Mouse (Mus musculus) cerebellum, postnatal 10 days (tissue): Measurements from ENCODE around the gene Izumo4.
A peak's percentile ranks its signal among the peaks of the same experiment; 100 is the strongest.

Experiments
- DNase-seq, 2 experiments: peaks; one replicate each; pipeline ENCODE4 v3.0.0; 2021; ENCODE audit warnings: mixed read lengths in 2 of 2

Izumo4 gene

GRCm38 (mm10) chr10:80701721-80702535 lies at the start of gene Izumo4, which contains the start of gene Mob3a:
TSS of gene Izumo4 (plus strand) at chr10:80702184.
TSS of gene Mob3a (minus strand) at chr10:80701977.
- peak; percentile 98 to 99 for DNase-seq

DNA sequence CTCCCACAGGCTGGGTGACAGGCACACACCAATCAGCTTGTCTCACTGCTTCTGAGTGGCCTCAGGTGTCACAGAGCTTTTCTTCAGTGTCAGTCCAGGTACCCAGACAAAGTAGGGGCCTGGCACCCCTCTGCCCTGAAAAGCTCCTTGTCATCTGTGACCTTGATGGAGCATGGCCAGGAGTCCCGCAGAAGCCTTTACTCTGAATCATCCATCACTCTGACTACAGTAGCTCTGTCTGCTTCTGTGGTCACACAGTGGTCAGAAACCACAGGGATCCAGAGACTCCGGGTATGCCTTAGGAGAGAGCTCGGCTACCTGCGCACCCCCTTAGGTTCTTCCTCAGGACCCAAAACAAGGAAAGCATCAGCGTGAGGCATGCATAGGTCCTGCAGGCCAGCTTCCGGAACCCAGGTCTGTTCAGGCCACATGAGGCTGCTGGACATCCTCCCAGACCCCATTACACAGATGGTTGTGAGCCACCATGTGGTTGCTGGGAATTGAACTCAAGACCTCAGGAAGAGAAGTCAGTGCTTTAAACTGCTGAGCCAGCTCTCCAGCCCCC lies 48.7 kb upstream of the Izumo4 start:
- DNase-seq: no peak

GRCm38 (mm10) chr10:80654866-80655265 lies 47.1 kb upstream of the Izumo4 start:
- peak; percentile 57 to 60 for DNase-seq

GRCm38 (mm10) chr10:80655406-80656129 lies 46.4 kb upstream of the Izumo4 start:
- peak in 1 of 2 experiments; percentile 51 for DNase-seq

DNA sequence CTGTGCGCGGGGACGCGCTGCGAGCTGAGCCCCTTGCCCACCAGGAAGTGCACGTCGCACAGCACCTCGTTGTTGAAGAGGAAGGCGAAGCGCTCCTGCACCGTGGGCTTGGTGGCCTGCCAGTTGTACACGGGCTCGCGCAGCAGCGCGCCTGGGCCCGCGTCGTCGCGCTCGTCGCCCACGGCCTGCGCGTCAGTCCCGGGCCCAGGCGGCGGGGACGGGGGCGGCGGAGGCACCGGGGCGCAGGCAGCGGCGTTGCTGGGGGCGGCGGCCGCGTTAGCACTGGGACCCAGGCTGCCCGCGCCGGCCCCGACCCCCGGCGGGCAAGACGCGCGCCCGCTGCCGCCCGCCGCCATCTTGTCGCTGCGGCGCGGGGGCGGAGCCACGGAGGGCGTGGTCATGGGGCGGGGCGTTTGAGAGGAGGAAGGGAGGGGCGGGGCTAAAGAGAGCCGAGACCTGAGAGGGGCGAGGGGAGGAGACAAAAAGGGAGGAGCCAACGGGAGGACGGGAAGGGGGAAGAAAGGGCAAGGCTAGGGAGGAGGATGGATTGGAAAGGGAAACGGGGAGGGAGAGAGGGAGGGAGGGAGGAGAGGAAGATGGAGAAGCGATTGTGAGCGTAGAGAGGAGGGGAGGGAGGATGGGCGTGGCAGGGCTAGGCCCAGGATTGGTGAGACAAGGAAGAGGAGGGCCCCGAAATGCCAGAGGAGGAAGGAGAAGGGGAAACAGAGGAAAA lies 45.7 kb upstream of the Izumo4 start:
- DNase-seq: peak; percentile 100

DNA sequence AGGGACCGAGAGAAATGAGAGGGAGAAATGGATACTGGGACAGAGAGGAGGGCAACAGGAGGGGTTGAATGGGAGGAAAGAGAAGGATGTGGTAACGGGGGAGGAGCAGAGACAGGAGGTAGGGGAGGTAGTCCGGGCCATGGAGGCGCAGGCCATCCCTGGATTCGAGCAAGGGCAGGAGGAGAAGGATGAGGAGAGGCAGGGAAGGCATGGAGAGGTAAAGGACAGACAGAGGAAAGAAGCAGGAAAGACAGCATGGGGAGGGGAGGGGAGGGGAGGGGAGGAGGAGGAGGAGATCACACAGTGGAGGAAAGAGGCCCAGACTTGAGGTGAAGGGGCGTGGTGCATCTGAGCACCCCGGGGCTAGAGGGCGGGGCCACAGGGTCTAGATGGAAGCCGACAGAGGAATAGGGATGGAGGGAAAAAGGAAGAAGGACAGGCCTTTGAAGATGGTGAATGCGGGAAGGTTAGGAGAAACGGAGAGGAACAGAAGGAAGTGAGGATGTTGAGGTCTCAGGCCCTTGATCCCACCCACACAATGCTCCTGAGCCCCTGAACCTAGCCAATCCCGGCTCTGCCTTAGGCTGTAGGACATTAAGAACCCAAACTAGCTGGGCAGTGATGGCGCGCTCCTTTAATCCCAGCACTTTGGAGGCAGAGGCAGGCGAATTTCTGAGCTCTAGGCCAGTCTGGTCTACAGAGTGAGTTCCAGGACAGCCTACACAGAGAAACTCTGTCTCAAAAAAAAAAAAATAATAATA lies 44.9 kb upstream of the Izumo4 start, which contains the start of gene Btbd2:
TSS of gene Btbd2 (minus strand) at position 209 of the 761 bp plus-strand sequence.
- peak in 1 of 2 experiments; percentile 50 for DNase-seq

DNA sequence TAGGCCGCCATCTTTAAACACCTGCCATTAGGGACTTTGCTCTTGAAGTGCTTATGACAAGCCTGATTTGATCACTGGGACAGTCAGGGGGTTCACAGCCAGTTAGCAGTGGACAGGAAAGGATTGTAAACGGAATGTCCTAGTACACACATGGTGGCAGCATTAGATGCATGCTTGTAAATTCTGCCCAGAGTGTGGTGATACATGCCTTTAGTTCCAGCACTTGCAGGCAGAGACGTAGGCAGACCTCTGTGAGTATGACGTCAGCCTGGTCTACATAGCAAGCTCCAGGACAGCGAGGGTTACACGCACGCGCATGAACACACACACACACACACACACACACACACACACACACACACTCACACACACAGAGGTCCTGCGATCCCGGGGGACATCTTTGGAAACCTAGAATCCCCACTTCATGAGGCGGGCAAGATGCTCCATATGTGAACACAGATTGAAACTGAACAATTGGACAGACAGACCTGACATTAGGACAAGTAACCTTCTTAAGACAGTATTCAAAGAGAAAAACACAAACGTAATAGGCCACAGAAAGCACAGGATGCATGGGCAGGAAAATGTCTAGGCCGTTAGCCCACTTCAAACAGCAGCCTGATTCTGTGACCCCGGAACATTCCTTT lies 43.7 kb upstream of the Izumo4 start:
- no peak for DNase-seq

GRCm38 (mm10) chr10:80658841-80659202 lies 43.2 kb upstream of the Izumo4 start:
- DNase-seq: no peak

- DNase-seq: peak; percentile 89 to 92
Measured at GRCm38 (mm10) chr10:80659213-80659612, 42.8 kb upstream of the Izumo4 start.

DNA sequence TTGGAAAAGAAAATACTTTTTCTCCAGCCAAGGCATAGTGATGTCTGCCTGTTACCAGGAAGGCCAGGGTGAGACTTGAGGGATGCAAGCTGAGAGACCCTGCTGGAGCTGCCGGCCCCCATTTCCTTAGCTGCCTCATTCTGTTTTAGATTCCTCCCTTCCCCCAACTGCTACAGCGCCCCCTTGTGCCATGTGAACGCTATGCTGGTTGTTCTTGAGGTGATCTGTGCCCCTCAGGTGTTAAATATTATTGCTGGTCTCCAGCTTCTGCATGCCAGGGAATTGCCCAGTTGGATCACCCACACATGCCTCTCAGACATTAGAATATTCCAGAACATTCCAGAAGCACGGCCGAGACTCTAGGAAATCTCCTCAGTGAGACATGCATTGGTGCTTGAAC lies 40.8 kb upstream of the Izumo4 start:
- DNase-seq: peak; percentile 66 to 82

DNA sequence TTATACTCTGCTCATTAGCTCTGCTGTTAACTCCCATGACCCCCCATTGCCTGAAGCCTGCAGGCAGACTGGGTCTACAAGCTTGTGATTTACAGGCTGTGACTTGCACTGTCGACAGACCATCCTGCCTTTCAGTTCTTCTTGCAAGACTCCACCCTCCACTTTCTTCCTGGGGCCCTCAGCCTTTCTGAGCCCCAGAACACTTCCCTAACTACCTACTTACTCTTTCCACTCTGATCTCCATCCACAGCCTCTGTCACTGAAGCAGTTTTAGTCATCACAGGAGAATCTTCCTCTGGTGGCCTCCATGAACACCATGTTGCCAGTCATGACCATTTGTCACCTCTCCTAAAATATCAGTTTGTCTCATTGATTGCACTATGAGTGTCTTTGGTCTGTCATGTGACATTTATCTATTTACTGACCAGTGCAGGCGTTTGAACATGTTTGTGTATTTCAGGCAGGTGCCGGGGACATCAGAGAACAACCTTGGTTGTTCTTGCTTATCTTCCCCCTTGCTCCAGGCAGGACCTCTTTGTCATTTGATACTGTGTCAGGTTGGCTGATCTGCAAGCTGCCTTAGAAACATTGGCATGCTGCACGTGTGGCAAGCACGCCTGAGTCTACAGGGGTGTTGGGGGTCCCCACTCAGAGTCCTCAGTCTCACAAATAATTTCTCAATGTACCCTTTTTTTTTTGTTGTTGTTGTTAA lies 38.3 kb upstream of the Izumo4 start:
- DNase-seq: no peak

DNA sequence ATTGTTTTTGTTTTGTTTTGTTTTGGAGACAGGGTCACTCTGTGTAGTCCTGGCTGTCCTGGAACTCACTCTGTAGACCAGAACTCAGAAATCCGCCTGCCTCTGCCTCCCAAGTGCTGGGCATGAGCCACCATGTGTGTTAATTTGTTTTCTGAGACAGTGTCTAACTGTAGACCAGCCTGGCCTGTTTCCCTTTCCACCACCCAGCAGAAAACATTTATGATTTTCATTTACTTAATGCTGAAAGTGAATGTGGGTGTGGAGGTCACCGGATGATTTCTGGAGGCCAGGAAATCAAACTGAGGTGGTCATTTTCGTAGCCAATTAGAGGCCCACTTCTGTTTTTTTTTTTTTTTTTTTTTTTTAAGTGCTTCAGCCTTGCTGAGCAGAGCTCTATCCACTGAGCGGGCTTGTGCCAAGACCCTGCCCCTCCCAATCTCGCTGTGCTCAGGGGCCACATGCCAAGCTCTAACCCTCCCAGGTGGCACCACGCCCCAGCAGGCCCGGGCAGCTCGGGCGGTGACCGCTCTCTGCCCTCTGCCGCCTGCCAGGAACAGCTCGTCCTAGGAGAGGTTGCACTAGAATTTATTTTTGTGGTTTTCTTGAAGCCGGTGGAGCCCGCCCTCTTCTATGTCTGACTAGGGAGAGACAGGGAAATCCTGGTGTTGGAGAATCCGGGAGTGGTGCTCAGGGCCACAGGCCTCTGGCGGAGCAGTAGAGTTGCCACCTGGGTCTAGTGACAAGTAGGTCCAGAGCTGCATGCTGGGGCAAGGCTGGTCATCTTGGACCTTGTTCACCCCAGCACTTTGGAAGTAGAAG lies 37.6 kb upstream of the Izumo4 start:
- peak; percentile 73 to 80 for DNase-seq

DNA sequence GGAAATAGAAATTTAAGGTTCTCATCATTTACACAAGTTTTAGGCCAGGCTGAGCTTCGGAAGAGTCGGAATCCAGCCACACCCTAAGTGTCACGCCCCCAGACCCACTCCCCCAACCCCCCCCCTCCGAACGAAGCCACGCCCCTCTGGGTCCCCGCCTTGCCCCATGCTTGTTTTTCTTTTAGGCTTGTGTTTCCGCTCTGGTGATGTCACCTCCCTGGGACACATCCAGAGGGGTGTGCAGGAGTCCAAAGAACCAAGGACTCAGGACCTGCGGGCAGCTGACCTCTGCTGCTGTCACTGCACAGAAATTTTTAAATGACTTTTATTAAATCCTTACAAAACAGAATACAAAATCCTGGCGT lies 37.0 kb upstream of the Izumo4 start:
- DNase-seq: peak in 1 of 2 experiments; percentile 44

- DNase-seq: peak in 1 of 2 experiments; percentile 51
Measured at GRCm38 (mm10) chr10:80665459-80665858, 36.5 kb upstream of the Izumo4 start.

DNA sequence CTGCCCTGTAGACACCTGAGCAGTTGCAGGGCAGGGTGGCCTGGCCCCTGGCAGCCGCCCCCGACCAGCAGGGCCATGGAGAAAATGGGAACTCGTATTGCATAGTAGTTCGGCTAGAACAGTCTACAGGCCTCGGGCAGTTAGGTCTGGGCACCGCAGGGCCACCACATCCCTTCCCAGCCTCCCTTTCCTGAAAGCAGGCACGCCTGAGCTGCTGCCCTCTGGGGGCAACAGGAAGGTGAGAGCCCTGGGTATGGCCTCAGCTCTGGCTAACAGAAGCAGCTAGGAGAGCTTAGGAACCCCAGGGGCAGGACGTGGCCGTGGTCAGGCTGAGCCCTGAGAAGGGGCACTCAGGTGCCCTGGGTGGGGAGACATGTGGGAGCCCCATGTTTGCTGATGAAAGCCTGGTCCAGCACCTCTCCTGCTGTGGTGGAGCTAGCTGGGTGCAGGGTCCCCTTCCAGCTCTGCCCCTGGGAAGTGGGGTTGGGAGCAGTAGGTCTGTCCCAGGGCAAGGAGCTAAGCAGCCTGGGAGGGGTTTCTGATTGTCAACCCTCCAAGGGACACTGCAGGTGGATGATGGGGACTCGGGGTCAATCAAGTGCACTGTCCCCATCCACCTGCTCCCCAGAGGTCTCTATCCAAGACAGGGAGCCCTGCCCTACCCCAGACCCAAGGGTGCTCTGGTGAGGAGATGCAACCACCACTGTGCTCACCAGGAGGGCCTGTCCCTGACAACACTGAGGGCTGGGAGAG lies 35.8 kb upstream of the Izumo4 start:
- DNase-seq: no peak

DNA sequence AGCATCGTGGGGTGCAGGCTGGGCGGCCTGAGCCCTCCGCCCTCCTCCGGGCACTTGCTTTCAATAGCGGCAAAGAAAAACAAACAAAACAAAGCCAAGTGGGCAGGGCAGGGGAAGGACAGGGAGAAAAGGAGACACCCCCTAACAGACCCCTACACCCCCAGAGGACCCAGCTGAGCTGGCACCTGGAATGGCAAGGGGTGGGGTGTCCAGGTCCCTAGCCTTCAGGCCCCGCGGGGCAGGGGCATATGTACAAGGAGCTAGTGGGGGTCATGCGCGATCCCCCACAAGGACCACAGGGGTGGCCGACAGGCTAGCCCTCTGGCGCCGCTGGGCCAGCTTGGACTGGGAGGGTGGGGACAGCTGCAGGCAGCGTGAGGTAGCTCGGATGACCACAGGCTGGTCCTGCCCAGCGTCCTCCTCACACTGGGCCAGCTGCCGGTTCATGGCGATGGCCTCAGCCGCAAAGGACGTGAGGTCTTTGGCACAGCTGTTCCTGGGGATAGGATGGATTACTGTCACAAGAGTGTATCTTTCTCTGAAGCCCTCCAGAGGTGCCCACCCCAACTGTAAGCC lies 35.1 kb upstream of the Izumo4 start:
- no peak for DNase-seq

DNA sequence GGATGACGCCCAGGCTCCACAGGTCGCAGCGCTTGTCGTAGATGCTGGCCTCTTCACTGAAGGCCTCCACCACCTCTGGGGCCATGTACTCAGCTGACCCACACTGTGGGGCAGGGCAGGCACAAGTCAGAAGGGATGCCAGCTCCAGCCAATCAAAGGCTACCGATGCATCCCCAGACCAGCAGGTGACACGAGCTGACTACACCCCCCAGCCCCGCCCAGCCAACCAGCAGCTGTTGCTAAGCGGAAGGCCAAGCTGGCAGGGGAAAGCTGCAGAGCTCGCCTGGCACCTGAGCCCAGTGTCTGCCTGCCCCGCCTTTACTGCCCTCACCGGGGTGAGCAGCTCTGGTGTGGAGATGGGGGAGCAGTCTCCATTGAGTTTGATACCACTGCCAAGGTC lies 33.4 kb upstream of the Izumo4 start:
- peak; percentile 82 to 83 for DNase-seq

- no peak for DNase-seq
Measured at GRCm38 (mm10) chr10:80669018-80669417, 33.0 kb upstream of the Izumo4 start.
